Mouse (Mus musculus): ENCODE results near the gene Itprid1.

Gene Itprid1

GRCm38 (mm10) chr6:55856085-55856484 is 19.4 kb downstream of the Itprid1 start:
- in situ Hi-C loops (cut with MboI; ENCODE audit: low pct_unique_long_range_greater_than_20kb in 1 of 2, low sequenced_read_pairs in 2 of 2, unreplicated experiment in 1 of 2): no loop called here

DNA sequence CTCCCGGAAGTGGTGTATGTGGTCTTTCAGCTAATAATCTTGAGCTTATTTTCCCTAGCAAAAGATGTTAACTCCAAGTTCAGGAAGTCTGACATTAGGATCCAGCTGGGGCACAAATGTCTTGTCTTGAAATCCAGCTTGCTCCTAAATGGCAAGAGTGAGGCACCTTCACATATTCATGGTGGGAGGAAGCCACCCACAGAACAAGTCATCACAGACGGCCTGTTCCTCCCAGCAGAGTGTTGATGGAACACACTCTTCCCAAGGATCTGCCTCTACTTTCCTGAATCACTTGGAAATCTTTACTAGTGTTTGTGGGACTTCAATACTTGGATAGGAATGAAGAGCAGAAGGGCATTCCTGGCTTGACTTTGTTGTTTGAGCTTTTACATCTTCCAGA is 28.5 kb downstream of the Itprid1 start:
- in situ Hi-C loops (cut with MboI; ENCODE audit: low pct_unique_long_range_greater_than_20kb in 1 of 2, low sequenced_read_pairs in 2 of 2, unreplicated experiment in 1 of 2): no loop called here

DNA sequence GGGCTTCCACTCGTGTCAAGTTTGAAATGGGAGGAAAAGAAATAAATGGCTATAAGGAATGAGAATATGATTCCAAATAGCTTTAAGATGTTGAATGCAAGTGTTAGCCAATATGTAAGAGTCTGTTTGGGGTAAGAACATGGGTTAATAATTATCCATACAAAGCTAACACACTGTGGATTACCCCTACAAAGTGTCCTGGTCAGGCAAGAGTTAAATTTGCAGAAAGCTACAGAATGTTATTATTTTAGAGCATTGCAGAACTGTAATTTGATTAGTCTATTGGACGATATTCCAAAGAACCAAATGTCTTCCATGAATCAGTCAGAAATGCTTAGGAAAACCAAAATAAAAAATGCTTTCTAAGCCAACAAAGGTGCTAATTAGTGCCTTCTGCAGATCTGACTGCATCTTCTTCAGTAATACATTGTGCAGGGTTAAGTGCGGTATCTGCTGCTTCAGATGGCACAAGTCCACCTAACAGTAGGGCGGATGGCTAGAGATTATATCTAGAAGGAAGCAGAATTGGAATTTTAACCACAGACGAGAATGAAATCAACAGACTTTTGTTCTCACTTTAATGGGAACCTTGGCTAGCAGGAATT is 42.8 kb downstream of the Itprid1 start:
- in situ Hi-C loops (cut with MboI; ENCODE audit: low pct_unique_long_range_greater_than_20kb in 1 of 2, low sequenced_read_pairs in 2 of 2, unreplicated experiment in 1 of 2): no loop called here

GRCm38 (mm10) chr6:55880886-55881285 is 44.2 kb downstream of the Itprid1 start:
- in situ Hi-C loops (cut with MboI; ENCODE audit: low pct_unique_long_range_greater_than_20kb in 1 of 2, low sequenced_read_pairs in 2 of 2, unreplicated experiment in 1 of 2): no loop called here

GRCm38 (mm10) chr6:55887598-55887997 is 50.9 kb downstream of the Itprid1 start:
- in situ Hi-C loops (cut with MboI; ENCODE audit: low pct_unique_long_range_greater_than_20kb in 1 of 2, low sequenced_read_pairs in 2 of 2, unreplicated experiment in 1 of 2): no loop called here

DNA sequence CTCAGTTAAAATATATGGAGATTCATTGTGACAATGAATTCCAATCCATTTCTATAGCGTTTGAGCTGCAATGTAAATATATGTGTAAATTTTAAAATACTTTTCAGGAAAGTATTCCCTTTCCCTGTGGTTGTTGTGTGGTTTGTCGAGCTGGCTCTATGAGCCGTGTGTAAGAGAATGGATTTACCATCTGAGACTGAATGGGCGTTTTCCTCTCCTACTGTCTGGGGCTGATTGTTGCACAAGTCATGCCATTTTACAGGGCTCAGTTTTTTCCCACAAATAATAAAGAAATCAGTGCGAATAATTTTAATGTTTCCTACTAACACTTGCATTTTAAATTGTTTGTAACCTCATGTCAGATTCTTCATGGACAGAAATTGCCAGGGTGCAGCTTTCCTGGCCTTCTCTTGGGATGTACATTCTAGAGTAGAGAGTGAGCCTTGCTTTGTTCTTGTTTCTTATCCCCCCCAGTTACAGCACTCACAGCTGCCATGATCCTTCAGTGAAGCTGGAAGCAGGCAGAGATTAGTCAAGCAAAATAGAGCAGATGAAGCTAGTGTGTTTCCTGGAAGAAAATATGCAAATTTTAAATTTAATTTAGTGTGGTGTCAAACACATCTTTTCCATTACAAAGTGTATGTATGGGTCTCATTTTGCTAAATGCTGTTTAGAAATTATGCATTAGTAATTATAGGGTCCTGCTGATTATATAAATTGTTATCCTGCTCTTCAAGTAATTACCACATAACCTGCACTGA is 65.1 kb downstream of the Itprid1 start:
- in situ Hi-C loops (cut with MboI; ENCODE audit: low pct_unique_long_range_greater_than_20kb in 1 of 2, low sequenced_read_pairs in 2 of 2, unreplicated experiment in 1 of 2): no loop called here

- in situ Hi-C loops (cut with MboI; ENCODE audit: low pct_unique_long_range_greater_than_20kb in 1 of 2, low sequenced_read_pairs in 2 of 2, unreplicated experiment in 1 of 2): no loop called here
Observed at GRCm38 (mm10) chr6:55902329-55902605, 65.6 kb downstream of the Itprid1 start.

DNA sequence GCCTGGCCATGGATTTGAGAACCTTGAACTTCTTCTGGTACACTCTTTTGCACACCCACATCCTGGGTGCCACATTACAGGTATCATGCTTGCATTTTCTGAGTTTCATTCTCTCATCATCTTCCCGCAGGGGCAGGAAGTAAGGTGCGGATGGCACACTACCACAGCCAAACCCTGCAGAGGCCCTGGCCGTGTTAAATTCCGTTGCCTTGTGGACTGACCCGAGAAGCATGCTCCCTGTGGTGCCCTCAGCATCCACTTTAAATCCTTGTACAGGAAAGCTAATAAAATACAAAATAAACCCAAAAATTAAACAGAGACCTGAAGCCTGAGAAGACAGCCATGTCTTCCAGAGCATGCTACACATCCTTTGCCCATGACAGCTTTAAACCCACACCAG is 82.5 kb downstream of the Itprid1 start:
- in situ Hi-C loops (cut with MboI; ENCODE audit: low pct_unique_long_range_greater_than_20kb in 1 of 2, low sequenced_read_pairs in 2 of 2, unreplicated experiment in 1 of 2): no loop called here

DNA sequence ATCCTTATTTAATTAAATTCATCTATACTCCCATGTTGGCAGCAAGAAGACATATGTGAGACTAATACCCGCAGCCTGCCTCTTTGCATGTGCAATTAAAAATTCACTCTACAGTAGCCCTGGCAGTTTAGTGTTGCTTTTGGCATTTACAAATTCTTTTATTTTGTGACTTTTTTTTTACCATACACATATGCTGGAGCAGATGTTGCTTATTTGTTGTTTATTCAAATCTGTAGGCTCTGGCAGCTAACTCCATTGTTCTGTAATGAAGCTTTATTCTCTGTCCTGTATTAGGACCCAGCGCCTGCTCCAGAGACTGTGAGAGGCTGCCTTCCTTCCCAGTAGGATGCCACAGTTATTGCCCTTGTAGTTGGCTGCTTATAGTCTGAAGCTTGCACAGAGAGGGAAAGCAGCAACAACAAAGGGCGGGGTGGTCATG is 83.6 kb downstream of the Itprid1 start:
- in situ Hi-C loops (cut with MboI; ENCODE audit: low pct_unique_long_range_greater_than_20kb in 1 of 2, low sequenced_read_pairs in 2 of 2, unreplicated experiment in 1 of 2): no loop called here

- in situ Hi-C loops (cut with MboI; ENCODE audit: low pct_unique_long_range_greater_than_20kb in 1 of 2, low sequenced_read_pairs in 2 of 2, unreplicated experiment in 1 of 2): no loop called here
Observed at GRCm38 (mm10) chr6:55920866-55921630, 84.4 kb downstream of the Itprid1 start.

- in situ Hi-C loops (cut with MboI; ENCODE audit: low pct_unique_long_range_greater_than_20kb in 1 of 2, low sequenced_read_pairs in 2 of 2, unreplicated experiment in 1 of 2): loop anchor here in 1 of 2 experiments (25.0 kb wide), 1 partner anchor 407 kb away; no protein-coding TSS in a partner anchor
Observed at GRCm38 (mm10) chr6:55944709-55945108, 108.0 kb downstream of the Itprid1 start.

GRCm38 (mm10) chr6:55950345-55951110 is 113.8 kb downstream of the Itprid1 start:
- in situ Hi-C loops (cut with MboI; ENCODE audit: low pct_unique_long_range_greater_than_20kb in 1 of 2, low sequenced_read_pairs in 2 of 2, unreplicated experiment in 1 of 2): no loop called here

DNA sequence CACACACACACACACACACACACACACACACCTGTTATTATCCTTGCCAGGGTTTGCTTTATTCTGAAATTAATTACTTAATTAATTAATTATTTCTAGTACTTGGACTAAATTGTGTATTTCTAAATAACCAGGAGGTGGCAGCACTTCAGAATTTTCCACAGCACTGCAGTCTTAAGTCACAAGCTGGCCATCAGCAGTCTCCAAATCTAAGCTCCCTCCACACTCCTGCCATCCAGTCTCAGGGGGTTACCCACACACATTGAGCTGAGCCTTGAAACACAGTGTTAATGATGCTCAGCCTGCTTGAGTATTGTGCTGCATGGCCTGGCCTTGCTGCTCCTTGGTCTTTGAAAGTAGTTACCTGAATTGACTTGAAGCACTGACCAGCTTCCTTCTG is 136.3 kb downstream of the Itprid1 start:
- in situ Hi-C loops (cut with MboI; ENCODE audit: low pct_unique_long_range_greater_than_20kb in 1 of 2, low sequenced_read_pairs in 2 of 2, unreplicated experiment in 1 of 2): no loop called here

DNA sequence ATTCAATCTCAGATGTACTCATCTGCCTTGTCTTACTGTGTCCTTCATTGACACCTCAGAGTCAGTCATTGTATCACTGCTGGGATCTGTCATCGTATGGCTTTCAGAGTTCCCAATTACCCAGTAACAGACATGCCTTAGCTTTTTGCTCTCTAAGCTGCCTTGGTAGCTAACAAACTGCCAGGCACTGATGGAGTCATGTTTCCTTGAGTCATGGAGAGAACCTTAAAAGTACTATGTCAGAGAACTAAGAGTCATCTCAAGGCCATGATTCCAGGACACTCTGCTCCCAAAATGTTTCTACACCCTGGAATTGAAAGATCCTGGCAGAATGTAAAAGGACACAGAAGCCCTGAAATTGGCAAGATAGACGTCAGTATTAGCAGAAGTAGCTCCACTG is 143.1 kb downstream of the Itprid1 start:
- in situ Hi-C loops (cut with MboI; ENCODE audit: low pct_unique_long_range_greater_than_20kb in 1 of 2, low sequenced_read_pairs in 2 of 2, unreplicated experiment in 1 of 2): no loop called here

DNA sequence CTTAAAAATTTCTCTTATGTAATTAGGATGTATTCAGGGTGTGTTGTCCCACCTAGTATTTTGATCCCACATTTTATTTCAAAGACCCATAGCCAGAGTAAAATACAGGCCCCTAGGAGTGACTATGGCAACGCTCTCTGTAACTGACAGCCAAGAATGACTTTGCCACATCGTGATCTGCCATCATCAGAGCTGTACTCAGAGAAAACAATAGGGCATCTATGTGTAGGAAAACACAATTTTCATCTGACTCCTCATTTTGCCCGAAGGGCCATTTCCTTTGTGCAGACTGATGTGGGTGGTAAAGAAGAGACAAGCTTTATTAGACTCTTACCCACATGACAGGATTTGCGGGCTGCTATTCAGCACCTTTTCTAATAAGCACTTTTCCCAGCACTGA is 172.0 kb downstream of the Itprid1 start:
- in situ Hi-C loops (cut with MboI; ENCODE audit: low pct_unique_long_range_greater_than_20kb in 1 of 2, low sequenced_read_pairs in 2 of 2, unreplicated experiment in 1 of 2): no loop called here

GRCm38 (mm10) chr6:56012384-56012783 is 175.7 kb downstream of the Itprid1 start:
- in situ Hi-C loops (cut with MboI; ENCODE audit: low pct_unique_long_range_greater_than_20kb in 1 of 2, low sequenced_read_pairs in 2 of 2, unreplicated experiment in 1 of 2): no loop called here

DNA sequence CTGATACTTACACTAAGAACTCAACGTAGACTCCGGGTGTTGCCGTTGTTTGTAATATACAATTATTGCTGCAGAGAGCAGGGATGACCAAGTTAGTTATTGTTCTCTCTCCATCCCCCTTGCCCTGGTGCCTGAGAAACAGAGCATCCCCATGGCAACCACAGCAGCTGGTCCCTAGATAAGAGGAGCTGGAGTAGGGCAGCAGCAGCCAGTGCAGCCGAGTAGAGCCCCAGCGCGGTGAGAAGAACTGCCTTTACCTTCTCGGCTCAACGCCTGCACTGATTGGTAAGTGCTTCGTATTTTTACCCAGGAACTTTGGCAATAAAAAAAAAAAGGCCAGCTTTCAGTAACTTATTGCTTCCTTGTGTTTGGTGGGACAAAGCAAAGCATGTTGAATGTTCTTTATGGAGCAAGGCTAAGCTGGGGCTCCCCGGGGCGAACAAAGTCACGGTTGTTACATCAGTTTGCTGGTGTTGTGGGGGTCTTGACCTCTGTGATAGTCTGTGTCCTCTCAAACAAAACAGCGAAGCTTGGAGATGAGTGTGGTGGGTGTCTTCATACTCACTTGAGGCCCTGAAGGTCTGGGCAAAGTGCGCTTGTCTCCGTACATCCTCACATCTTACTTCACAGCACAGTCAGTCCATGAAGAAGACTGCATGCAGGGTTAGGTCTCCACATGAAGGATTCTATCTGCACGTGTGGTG is 180.7 kb downstream of the Itprid1 start, which contains the start of gene Ppp1r17:
Gene Ppp1r17, plus strand, starts transcription at position 207 of the 704 bp plus-strand sequence.
- in situ Hi-C loops (cut with MboI; ENCODE audit: low pct_unique_long_range_greater_than_20kb in 1 of 2, low sequenced_read_pairs in 2 of 2, unreplicated experiment in 1 of 2): no loop called here

- in situ Hi-C loops (cut with MboI; ENCODE audit: low pct_unique_long_range_greater_than_20kb in 1 of 2, low sequenced_read_pairs in 2 of 2, unreplicated experiment in 1 of 2): no loop called here
Observed at GRCm38 (mm10) chr6:56019632-56020031, 182.9 kb downstream of the Itprid1 start.
